Mouse (Mus musculus): ENCODE data around the gene Mapk6.
"Not testable (repeated sequence)": the region's sequence is repeated elsewhere in the genome, so short reads cannot be mapped to it uniquely, and the experiment has no call there.

Gene Mapk6

DNA sequence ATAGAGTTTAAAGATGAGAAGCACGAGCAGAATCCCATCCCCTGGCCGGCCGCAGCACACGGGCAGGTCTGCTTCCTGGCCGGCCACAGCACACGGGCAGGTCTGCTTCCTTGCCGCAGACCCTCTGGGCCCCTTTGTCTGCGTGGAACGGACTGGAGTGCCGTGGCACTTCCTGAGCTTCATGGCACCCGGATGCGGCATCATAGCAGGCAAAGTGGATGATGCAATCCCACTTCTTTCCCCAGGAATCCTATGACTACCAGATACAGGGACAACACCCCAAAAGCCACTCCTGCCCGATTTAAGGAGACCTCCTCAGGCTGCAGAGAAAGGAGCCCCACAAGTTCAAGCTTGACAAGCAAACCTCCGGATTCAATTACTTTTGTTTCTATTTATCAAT is 27.0 kb downstream of the Mapk6 start:
- DNase-seq, result no peak

GRCm38 (mm10) chr9:75378774-75379173 is 31.0 kb downstream of the Mapk6 start:
- DNase-seq, result no peak

GRCm38 (mm10) chr9:75376428-75376827 is 33.4 kb downstream of the Mapk6 start:
- DNase-seq, result no peak

DNA sequence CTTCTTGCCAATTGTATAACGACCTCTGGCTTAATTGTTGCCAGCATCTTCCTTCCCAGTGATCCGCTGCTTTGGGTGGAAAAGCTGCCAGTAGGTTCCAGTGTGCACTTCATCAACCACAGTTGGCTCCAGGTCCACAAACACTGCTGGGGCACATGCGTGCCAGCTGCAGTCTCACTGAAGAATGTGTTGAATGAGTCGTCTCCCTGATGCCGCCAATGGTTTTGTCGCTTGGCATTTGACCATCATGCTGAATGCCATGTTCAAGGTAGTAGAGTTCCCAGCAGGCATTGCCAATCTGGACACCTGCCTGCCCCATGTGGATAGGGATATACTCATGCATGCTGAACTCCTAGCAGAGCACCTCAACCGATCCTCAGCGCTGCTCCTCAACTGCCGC is 34.2 kb downstream of the Mapk6 start:
- peak; percentile 81 for DNase-seq

- no peak for DNase-seq
These were observed 41.0 kb downstream of the Mapk6 start for GRCm38 (mm10) chr9:75368779-75369178.

DNA sequence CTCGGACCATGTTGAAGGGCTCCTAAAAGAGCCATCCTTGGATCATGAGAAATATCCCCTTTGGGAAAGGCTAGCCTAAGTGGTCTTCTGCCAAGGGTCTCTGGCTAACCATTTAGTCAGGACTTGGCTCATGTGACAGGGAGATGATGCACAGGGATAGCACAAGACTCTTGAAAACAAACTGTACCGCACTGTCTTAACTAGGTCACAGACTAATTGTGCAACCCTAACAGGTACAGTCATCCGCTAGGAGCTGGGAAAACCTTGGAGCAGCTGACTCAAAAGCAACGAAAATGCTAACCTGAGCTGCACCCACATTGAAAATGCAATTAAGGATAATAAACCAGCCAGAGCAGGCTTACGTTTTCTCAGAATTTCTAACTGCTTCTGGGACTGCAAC is 43.6 kb downstream of the Mapk6 start:
- no peak for DNase-seq

GRCm38 (mm10) chr9:75365195-75365594 is 44.6 kb downstream of the Mapk6 start:
- DNase-seq, result no peak

DNA sequence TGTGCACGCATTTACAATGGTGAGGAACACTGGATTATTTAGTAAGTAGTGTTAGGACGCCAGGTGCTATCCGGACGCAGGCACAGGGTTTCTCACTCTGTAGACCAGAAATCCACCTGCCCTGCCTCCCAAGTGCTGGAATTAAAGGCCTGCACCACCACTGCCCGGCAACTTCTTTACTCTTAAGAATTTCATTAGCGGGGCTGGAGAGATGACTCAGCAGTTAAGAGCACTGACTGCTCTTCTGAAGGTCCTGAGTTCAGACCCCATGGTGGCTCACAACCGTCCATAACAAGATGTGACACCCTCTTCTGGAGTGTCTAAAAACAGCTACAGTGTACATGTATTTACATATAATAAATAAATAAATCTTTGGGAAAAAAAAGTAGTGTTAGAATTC is 46.1 kb downstream of the Mapk6 start:
- not testable (repeated sequence) for DNase-seq

DNA sequence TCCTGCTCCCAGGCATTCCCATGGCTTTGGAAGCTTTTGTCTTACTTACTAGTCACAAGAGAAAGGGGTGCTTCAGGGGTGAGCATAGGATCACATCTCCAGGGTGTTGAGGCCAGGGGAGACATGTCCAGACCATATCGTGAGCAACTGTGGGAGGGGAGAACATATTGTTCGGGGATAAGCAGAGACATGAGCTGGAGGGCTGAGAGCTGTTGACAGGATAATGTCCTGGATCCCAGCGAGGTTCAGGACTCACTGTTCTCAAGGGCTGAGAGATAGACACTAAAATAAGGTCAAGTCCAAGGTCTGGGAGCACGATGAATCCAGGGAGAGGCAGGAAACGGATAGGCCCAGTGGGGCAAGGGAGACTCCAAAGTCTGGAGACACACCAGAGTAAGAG is 46.8 kb downstream of the Mapk6 start:
- no peak for DNase-seq

DNA sequence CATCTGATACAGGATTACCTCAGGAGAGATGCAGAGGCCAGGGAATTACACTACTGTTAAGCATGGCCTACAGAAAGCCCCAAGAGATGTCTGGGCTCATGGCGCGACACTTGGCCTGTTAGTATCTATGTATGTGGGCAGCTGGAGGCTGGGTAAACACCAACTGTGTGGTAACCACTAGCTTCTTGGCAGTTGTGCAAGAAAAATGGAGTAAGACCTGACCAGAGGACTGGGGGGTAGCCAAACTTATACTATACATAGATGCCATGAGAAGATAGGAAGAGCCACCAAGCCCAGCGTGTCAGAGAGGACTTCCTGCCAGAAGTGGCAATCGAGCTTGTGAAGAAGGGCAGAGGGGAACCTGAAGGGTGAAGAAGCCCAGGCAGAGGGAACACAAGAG is 47.6 kb downstream of the Mapk6 start:
- DNase-seq, result peak in 1 of 2 experiments; percentile 12

DNA sequence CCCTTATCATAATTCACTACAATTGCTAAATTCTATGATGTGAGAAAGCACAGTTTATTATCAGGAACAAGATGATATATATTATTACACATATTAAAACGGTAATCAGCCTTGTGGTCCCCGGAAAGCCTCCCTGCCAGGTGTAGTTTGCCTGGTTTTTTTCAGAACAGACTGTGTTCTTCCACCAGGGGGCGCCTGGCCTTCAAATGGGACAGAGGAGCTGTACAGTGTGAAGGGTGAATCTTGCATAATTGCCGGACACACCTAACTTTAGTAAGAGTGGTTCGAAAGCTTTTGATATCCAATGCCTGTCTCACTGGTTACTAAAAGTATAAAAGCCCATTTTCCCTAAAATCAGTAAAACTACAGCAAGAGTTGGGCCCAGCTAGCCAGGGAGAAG is 48.1 kb downstream of the Mapk6 start:
- DNase-seq, result peak; percentile 93 to 95

- DNase-seq, result no peak
These were observed 52.6 kb downstream of the Mapk6 start for GRCm38 (mm10) chr9:75357087-75357654.

DNA sequence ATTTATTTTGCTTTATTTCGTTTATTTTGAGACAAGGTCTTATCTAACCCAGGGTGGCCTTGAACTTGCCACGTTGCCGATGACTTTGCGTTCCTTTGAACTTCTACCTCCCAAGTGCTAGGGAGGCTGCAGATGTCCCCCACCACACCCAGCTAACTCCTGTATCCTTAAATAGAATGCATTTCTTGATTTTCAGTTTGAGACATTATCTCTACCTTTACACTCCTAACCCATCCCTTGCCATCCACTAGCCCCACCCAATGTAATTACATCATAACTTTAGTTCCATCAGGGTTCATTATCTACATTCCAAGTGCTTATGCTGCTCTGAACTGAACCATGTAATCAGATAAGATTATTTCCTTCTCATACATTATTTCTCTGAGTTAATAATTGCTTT is 54.0 kb downstream of the Mapk6 start:
- DNase-seq, result no peak

- DNase-seq, result no peak
These were observed 56.7 kb downstream of the Mapk6 start for GRCm38 (mm10) chr9:75353094-75353493.

DNA sequence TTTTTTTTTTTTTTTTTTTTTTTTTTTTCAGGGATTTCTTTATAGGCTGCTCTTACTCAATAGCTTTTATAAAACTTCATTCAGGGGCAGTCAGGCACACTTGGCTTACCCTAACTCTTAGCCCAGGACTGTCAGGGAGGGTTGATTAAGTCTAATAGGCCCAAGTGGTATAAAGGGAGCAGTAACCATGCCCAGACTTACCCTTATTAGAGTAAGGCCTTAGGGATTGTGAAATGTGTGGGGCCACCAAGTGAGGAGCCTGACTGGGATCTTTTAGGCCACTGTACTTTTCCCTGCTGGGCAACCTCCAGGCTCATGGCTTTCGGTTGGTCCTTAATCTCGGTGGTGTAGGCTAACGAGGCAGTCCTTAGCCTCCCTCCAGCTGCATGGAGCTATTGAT is 61.2 kb downstream of the Mapk6 start:
- DNase-seq, result no peak

- peak; percentile 11 to 16 for DNase-seq
These were observed 61.7 kb downstream of the Mapk6 start for GRCm38 (mm10) chr9:75348066-75348465.

DNA sequence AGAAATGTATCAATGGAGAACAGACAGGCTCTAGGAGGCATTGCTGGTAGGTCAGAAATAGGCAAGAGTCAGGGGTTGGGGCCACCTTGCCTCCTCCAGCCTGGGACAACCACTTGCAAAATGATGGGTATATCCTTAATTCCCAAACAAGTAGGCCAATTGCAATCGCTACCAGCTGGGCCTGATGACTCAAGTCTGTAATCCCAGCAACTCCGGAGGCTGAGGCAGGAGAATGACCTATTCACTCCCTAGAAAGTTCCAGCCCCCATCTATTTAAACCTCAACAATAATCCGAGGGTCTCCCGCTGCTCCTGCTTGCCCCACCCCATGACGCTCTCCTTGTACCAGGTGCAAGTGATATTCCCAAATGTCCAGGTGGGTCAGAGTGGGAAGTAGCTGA is 62.3 kb downstream of the Mapk6 start, which contains the start of gene Bcl2l10:
Bcl2l10 (plus strand) TSS at position 301 of the 400 bp plus-strand sequence.
- no peak for DNase-seq

GRCm38 (mm10) chr9:75342433-75342832 is 67.4 kb downstream of the Mapk6 start:
- DNase-seq, result no peak

GRCm38 (mm10) chr9:75338016-75338415 is 71.8 kb downstream of the Mapk6 start:
- DNase-seq, result no peak

DNA sequence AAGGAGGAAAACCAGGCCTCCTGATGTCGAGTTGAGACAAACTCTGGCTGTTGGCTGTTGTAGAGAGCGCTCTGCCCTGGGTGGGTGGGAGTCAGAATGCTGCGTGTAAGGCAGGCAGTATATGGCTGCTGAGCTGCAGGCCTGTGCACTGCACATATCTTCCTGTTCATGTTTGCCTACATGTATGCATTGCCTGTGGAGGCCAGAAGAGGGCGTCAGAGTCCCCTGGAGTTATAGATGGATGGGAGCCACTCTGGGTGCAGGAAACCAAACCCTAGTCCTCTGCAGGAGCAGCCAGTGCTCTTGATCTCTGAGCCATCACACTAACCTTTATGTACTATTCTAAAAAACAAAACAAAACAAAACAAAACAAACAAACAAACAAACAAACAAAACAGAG is 75.4 kb downstream of the Mapk6 start:
- DNase-seq, result no peak

- no peak for DNase-seq
These were observed 79.0 kb downstream of the Mapk6 start for GRCm38 (mm10) chr9:75330821-75331220.

- DNase-seq, result no peak
These were observed 81.8 kb downstream of the Mapk6 start for GRCm38 (mm10) chr9:75328047-75328446.

- DNase-seq, result peak; percentile 50 to 52
These were observed 87.5 kb downstream of the Mapk6 start for GRCm38 (mm10) chr9:75322099-75322885.

DNA sequence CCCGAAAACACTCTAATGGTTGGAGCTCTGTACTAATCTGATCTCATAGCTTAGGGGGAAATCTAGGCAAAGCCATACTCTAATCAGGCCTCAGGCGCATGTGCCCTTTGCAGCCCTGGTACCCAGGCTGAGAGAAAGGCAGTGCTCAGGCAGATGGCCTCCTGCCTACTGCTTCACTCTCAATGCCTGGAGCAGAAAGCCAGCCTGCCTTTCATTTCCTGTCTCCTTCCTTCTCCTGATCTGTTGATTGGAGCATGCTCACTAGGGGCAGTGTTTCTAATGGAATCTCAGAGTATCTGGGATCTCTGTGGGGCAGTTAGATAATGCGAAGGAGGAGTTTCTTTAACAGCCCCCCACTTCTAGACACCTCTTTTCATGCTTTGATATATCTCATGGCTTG is 90.4 kb downstream of the Mapk6 start:
- DNase-seq, result peak; percentile 53 to 62
